Mouse (Mus musculus): ENCODE data around the gene Rnf26.
"Not testable (repeated sequence)": the region's sequence is repeated elsewhere in the genome, so short reads cannot be mapped to it uniquely, and the experiment has no call there.

Gene Rnf26

GRCm38 (mm10) chr9:44125026-44125425 is 11.7 kb upstream of the Rnf26 start:
- DNase-seq (ENCODE audit: low spot score) = no peak

GRCm38 (mm10) chr9:44124317-44124716 is 11.0 kb upstream of the Rnf26 start:
- DNase-seq (ENCODE audit: low spot score) = no peak

GRCm38 (mm10) chr9:44119948-44120465 is 6.7 kb upstream of the Rnf26 start:
- no peak for DNase-seq (ENCODE audit: low spot score)

- peak; percentile 53 for DNase-seq (ENCODE audit: low spot score)
Observed at GRCm38 (mm10) chr9:44119011-44119410, 5.7 kb upstream of the Rnf26 start.

GRCm38 (mm10) chr9:44116182-44116581 is 2.9 kb upstream of the Rnf26 start:
- DNase-seq (ENCODE audit: low spot score) = no peak

GRCm38 (mm10) chr9:44115599-44115998 is 2.3 kb upstream of the Rnf26 start:
- no peak for DNase-seq (ENCODE audit: low spot score)

GRCm38 (mm10) chr9:44114453-44114852 is 1.1 kb upstream of the Rnf26 start:
- DNase-seq (ENCODE audit: low spot score) = no peak

GRCm38 (mm10) chr9:44111909-44112308 is 1.4 kb downstream of the Rnf26 start:
- not testable (repeated sequence) for DNase-seq (ENCODE audit: low spot score)

- DNase-seq (ENCODE audit: low spot score) = no peak
Observed at GRCm38 (mm10) chr9:44109360-44110095, 3.8 kb downstream of the Rnf26 start.

GRCm38 (mm10) chr9:44108269-44109055 is 4.9 kb downstream of the Rnf26 start:
- no peak for DNase-seq (ENCODE audit: low spot score)

- DNase-seq (ENCODE audit: low spot score) = peak; percentile 77
Observed at GRCm38 (mm10) chr9:44107557-44108179, 5.6 kb downstream of the Rnf26 start.

GRCm38 (mm10) chr9:44107110-44107509 is 6.2 kb downstream of the Rnf26 start, which contains the start of gene C1qtnf5:
Gene C1qtnf5 (plus strand): TSS chr9:44107245.
- DNase-seq (ENCODE audit: low spot score) = peak; percentile 79

- DNase-seq (ENCODE audit: low spot score) = no peak
Observed at GRCm38 (mm10) chr9:44106596-44106995, 6.7 kb downstream of the Rnf26 start.

GRCm38 (mm10) chr9:44106182-44106581 is 7.1 kb downstream of the Rnf26 start:
- no peak for DNase-seq (ENCODE audit: low spot score)

GRCm38 (mm10) chr9:44105781-44106180 is 7.5 kb downstream of the Rnf26 start:
- DNase-seq (ENCODE audit: low spot score) = no peak

- no peak for DNase-seq (ENCODE audit: low spot score)
Observed at GRCm38 (mm10) chr9:44104881-44105280, 8.4 kb downstream of the Rnf26 start.

GRCm38 (mm10) chr9:44101490-44101889 is 11.8 kb downstream of the Rnf26 start, which contains the start of gene Mfrp:
Gene Mfrp (plus strand): TSS chr9:44101729.
- DNase-seq (ENCODE audit: low spot score) = no peak

GRCm38 (mm10) chr9:44096536-44096935 is 16.8 kb downstream of the Rnf26 start:
- DNase-seq (ENCODE audit: low spot score) = no peak

GRCm38 (mm10) chr9:44095781-44096180 is 17.5 kb downstream of the Rnf26 start:
- no peak for DNase-seq (ENCODE audit: low spot score)

- no peak for DNase-seq (ENCODE audit: low spot score)
Observed at GRCm38 (mm10) chr9:44094737-44095136, 18.6 kb downstream of the Rnf26 start.

- peak; percentile 80 for DNase-seq (ENCODE audit: low spot score)
Observed at GRCm38 (mm10) chr9:44093612-44094503, 19.5 kb downstream of the Rnf26 start.

Data from testis, postnatal 14 days (tissue).